Mouse (Mus musculus) left cerebral cortex, adult 2 months (tissue): ENCODE measurements around the gene 5031439G07Rik. TPM values are rescaled to one million over a fixed set of nuclear protein-coding genes. Genes with fewer than 3 reads are reported as not detected.

ENCODE experiments used
- DNase-seq, 2 experiments: peaks; one replicate each; pipeline ENCODE4 v3.0.0; 2021 to 2022; ENCODE audit warnings: low spot score in 2 of 2, mixed read lengths in 1 of 2; ENCODE audit errors: extremely low spot score in 1 of 2
- H3K27ac ChIP-seq: fragments of 200-600 bp; 2 replicates; pipeline ENCODE4 v1.8.1; 2022
- H3K4me3 ChIP-seq: fragments of 200-600 bp; 2 replicates; pipeline ENCODE4 v1.8.1; 2022
- CTCF ChIP-seq: fragments of 200-600 bp; IDR thresholded peaks from 2 replicates; pipeline ENCODE4 v1.8.1; 2022; ENCODE audit warnings: antibody characterized with exemption, mild to moderate bottlenecking, moderate library complexity
- intact Hi-C: fragments of 180-260 bp; cut with DNase I; formaldehyde crosslinking; loops from one replicate; pipeline ENCODE4 v1.15.1; 2025
- total RNA-seq, 2 experiments: library from RNA; stranded (reverse); gene quantifications; 2 replicates each; pipeline ENCODE4 v1.2.3; 2021

The 5031439G07Rik gene
- total RNA-seq, 2 experiments from 2014 or later, result 72.8 to 94.8 TPM

- Histone ChIP-seq H3K4me3 (no peak overlapping the region), H3K27ac (peak overlapping the region; percentile 22)
- TF ChIP-seq CTCF, result no peak
- intact Hi-C loops, result no loop called here
- no peak for DNase-seq
Measured at GRCm38 (mm10) chr15:84942647-84943285, 45.6 kb downstream of the 5031439G07Rik start.

- intact Hi-C loops, result no loop called here
- no peak overlapping the region for H3K4me3 ChIP-seq
- no peak for TF ChIP-seq CTCF
- no peak for DNase-seq
- no peak overlapping the region for H3K27ac ChIP-seq
Measured at GRCm38 (mm10) chr15:84940102-84940501, 48.2 kb downstream of the 5031439G07Rik start.

GRCm38 (mm10) chr15:84934901-84935300 lies 53.5 kb downstream of the 5031439G07Rik start:
- H3K27ac ChIP-seq, result no peak overlapping the region
- DNase-seq, result no peak
- intact Hi-C loops, result no loop called here
- H3K4me3 ChIP-seq, result no peak overlapping the region
- no peak for TF ChIP-seq CTCF

DNA sequence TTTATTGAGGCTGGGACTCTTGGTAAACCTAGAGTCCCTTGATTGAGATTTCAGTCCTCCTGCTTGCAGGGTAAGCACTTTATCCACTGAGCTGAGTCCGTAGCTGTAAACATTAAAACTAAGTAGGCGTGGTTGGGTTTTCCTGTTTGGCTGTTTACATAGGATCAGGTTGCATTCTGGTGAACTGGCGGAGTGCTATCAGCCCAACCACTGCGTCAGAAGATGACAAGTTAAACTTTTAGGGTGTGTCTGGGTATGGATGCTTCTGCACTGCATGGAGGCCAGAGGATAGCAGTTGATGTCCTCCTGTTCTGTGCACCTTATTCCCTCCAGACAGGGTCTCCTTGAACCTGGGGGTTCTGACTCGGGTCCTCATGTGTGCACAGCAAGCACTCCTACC lies 56.0 kb downstream of the 5031439G07Rik start:
- no peak overlapping the region for H3K4me3 ChIP-seq
- intact Hi-C loops, result no loop called here
- TF ChIP-seq CTCF, result no peak
- H3K27ac ChIP-seq, result no peak overlapping the region
- DNase-seq, result no peak

DNA sequence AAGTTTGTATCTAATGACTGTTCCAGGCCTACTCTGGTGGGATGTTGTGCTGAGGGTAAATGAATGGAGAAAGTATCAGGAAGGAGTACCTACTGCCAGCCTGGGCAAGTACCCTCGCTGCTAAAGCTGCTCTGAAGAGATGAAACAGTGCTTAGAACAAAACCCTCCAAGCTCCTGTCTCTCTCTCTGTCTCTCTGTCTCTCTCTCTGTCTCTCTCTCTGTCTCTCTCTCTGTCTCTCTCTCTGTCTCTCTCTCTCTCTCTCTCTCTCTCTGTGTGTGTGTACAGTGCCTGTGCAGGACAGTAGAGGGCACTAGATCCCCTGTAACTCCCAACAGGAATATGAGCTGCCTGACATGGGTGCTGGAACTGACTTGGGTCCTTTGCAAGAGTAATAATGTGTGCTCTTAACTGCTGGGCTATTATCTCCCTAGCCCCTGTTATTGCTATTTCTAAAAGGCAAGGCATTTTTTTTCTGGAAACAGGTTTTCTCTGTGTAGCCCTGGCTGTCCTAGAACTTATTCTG lies 62.8 kb downstream of the 5031439G07Rik start:
- no peak overlapping the region for H3K27ac ChIP-seq
- intact Hi-C loops, result loop anchor here (2.0 to 10.0 kb wide), 4 partner anchors 71 to 251 kb away; no protein-coding TSS in a partner anchor
- DNase-seq, result no peak
- H3K4me3 ChIP-seq, result peak overlapping the region; percentile 80; the same call in 1 of the 2 replicates
- peak; percentile 38 for TF ChIP-seq CTCF

DNA sequence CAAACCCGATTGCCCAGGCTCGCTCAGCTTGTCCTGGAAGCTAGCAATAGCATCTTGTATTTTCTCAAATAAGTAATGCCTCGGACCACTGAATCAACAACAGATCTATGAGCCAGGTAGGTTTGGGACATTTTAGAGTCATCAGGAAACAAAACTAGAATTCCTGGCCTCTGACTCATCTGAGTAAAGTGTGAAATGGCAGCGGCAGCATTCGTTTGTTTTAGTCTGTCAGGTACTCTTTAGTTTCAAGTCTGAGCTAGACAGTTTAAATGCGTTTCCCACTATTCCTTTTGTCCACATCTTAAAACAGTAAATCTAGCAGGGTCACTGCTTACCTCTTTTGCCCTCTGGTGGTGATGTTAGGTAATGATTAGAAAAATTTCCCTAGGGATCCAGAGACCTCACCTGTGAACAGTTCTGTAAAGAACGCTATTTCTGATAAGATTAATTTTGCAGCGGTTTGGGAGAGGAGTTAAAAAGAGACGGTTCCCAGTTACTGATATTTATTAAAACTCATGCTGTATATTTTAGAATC lies 63.5 kb downstream of the 5031439G07Rik start:
- no peak overlapping the region for H3K27ac ChIP-seq
- no peak for DNase-seq
- H3K4me3 ChIP-seq, result peak overlapping the region; percentile 80
- intact Hi-C loops, result loop anchor here (2.0 to 10.0 kb wide), 5 partner anchors 72 to 250 kb away; no protein-coding TSS in a partner anchor
- peak; percentile 84 for TF ChIP-seq CTCF

GRCm38 (mm10) chr15:84923508-84924181 lies 64.7 kb downstream of the 5031439G07Rik start:
- H3K4me3 ChIP-seq, result peak overlapping the region; percentile 80
- no peak for DNase-seq
- peak overlapping the region; percentile 90 for H3K27ac ChIP-seq
- no peak for TF ChIP-seq CTCF
- intact Hi-C loops, result loop anchor here (1.0 to 10.0 kb wide), 6 partner anchors 67 to 249 kb away; partner anchors contain the start of gene Phf21b

- Histone ChIP-seq H3K4me3 (peak within 1 kb of the TSS; percentile 80), H3K27ac (peak within 1 kb of the TSS; percentile 90)
- TF ChIP-seq CTCF, result no peak
- DNase-seq, result peak; percentile 100
- intact Hi-C loops, result loop anchor here (1.0 to 10.0 kb wide), 4 partner anchors 67 to 248 kb away; partner anchors contain the start of gene Phf21b
Measured at GRCm38 (mm10) chr15:84922884-84923507, 65.4 kb downstream of the 5031439G07Rik start, which contains the start of gene Nup50. TSS of gene Nup50 (plus strand) at chr15:84923411.

DNA sequence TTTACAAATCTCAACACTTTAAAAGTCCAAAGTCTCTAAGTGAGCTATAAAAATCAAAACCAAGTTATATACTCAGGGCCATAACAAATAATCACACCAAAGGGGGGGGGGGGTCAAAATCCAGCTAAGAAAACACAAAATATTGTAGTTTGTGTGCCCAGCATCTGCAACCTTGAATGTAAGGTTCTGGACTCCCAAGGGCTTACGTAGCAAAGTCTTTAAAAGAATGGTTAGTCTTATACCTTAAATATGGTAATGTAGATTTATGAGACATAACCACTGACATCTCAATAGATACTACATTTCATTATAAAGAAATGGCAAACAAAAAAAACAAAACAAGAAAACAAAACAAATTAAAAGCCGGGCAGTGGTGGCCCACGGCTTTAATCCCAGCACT lies 68.4 kb downstream of the 5031439G07Rik start, which contains the start of gene Gm29666:
Gm29666 (minus strand) TSS at position 101 of the 400 bp plus-strand sequence.
- no peak for TF ChIP-seq CTCF
- no peak within 1 kb of the TSS for H3K27ac ChIP-seq
- DNase-seq, result no peak
- intact Hi-C loops, result loop anchor here (5.0 to 10.0 kb wide), 2 partner anchors 163 to 245 kb away; no protein-coding TSS in a partner anchor
- H3K4me3 ChIP-seq, result no peak within 1 kb of the TSS

DNA sequence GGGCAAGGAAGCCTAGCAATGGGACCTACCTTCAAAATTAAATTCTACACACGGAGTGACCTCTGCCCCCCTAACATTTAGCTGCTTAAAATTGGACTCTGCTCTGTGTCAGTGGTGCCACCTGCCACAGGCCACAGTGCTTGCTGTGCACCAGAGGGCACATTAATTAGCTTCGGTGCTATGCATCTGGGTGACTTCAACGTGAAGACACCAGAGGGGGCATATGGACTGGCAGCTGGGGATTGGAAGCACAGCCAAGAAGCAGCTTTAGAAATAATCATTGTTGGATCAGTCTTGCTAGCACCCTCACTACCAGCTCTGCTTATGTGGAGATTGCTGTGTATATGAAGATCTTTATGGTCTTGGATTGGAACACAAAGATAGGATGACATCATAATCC lies 75.2 kb downstream of the 5031439G07Rik start:
- TF ChIP-seq CTCF, result no peak
- Histone ChIP-seq H3K27ac (no peak overlapping the region), H3K4me3 (no peak overlapping the region)
- DNase-seq, result no peak
- intact Hi-C loops, result no loop called here

DNA sequence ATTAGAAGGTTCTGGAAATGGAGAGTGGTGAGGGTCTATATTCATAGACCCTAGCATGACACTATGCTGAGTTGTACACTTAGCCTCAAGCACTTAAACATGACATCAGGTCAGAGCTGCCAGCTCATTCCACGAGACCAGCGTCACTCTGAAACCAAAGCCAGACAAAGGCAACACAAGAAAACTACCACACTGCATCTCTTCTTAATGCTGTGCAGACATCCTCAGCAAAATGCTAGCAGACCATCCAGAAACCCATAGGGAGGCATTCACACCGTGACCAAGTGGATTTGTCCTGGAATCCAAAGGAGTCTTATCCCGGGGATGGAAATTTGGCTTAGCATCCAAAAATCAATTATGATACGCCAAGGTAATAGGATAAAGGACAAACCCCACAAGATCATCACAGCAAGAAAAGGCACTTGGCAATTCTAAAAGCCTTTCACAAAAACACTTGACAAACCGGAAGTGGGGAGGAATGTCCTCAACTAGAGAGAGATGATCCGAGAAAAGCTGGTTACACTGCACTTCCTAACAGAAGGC lies 84.4 kb downstream of the 5031439G07Rik start:
- DNase-seq, result no peak
- no peak for TF ChIP-seq CTCF
- no peak overlapping the region for H3K27ac ChIP-seq
- intact Hi-C loops, result no loop called here
- no peak overlapping the region for H3K4me3 ChIP-seq
